Mouse (Mus musculus): ENCODE results near the gene Gm3476. TPM values are rescaled to one million over a fixed set of nuclear protein-coding genes. Genes with fewer than 3 reads are reported as not detected.

Gene Gm3476
- polyA plus RNA-seq, 1 experiment from 2014 or later = not detected

Other genes starting within 250 kb of the Gm3476 start
- gene Gm8237, start 245.4 kb downstream of the Gm3476 start, polyA plus RNA-seq (2014; fragmentation: Nextera tagmentation; extraction: Ambion mirVana) = 0.67 and 0.95 TPM in 2 replicates
- 0.91 and 1.1 TPM in 2 replicates for gene Gm3248, start 164.1 kb downstream of the Gm3476 start, polyA plus RNA-seq (2014; fragmentation: Nextera tagmentation; extraction: Ambion mirVana)
- not detected in 2 replicates for gene Gm3453, start 146.7 kb downstream of the Gm3476 start, polyA plus RNA-seq (2014; fragmentation: Nextera tagmentation; extraction: Ambion mirVana)
- not detected in 2 replicates for gene Gm6337, start 67.5 kb downstream of the Gm3476 start, polyA plus RNA-seq (2014; fragmentation: Nextera tagmentation; extraction: Ambion mirVana)
- gene Gm8206, start 31.9 kb downstream of the Gm3476 start, polyA plus RNA-seq (2014; fragmentation: Nextera tagmentation; extraction: Ambion mirVana) = 1.6 and 2.6 TPM in 2 replicates
- gene Gm3468, start 17.1 kb downstream of the Gm3476 start, polyA plus RNA-seq (2014; fragmentation: Nextera tagmentation; extraction: Ambion mirVana) = 3.8 and 4.4 TPM in 2 replicates
- not detected in 2 replicates for gene Gm21560, start 93.5 kb upstream of the Gm3476 start, polyA plus RNA-seq (2014; fragmentation: Nextera tagmentation; extraction: Ambion mirVana)
- 1.1 and 1.6 TPM in 2 replicates for gene Gm3411, start 161.4 kb upstream of the Gm3476 start, polyA plus RNA-seq (2014; fragmentation: Nextera tagmentation; extraction: Ambion mirVana)
- gene Gm21103, start 179.0 kb upstream of the Gm3476 start, polyA plus RNA-seq (2014; fragmentation: Nextera tagmentation; extraction: Ambion mirVana) = not detected in 2 replicates
- gene Gm3618, start 217.9 kb upstream of the Gm3476 start, polyA plus RNA-seq (2014; fragmentation: Nextera tagmentation; extraction: Ambion mirVana) = not detected in 2 replicates